Mouse (Mus musculus) right cerebral cortex, postnatal 36 days (tissue): ENCODE measurements around the gene Itpr2.
A peak's percentile ranks its signal among the peaks of the same experiment; 100 is the strongest.

Experiments used
- DNase-seq, 2 experiments: peaks; one replicate each; pipeline ENCODE4 v3.0.0; 2022; ENCODE audit warnings: low spot score in 2 of 2, mixed read lengths in 1 of 2

The Itpr2 gene

GRCm38 (mm10) chr6:146420718-146421117, 81.3 kb downstream of the Itpr2 start:
- no peak for DNase-seq

GRCm38 (mm10) chr6:146416461-146416860, 85.6 kb downstream of the Itpr2 start:
- DNase-seq = no peak

GRCm38 (mm10) chr6:146414094-146414493, 87.9 kb downstream of the Itpr2 start:
- no peak for DNase-seq

GRCm38 (mm10) chr6:146411446-146412070, 90.5 kb downstream of the Itpr2 start:
- DNase-seq = no peak

- no peak for DNase-seq
Measured at GRCm38 (mm10) chr6:146410427-146410810, 91.6 kb downstream of the Itpr2 start.

- DNase-seq = peak; percentile 37 to 45
Measured at GRCm38 (mm10) chr6:146409692-146410426, 92.2 kb downstream of the Itpr2 start.

- no peak for DNase-seq
Measured at GRCm38 (mm10) chr6:146405380-146405779, 96.6 kb downstream of the Itpr2 start.

- DNase-seq = peak; percentile 41 to 63
Measured at GRCm38 (mm10) chr6:146404876-146405275, 97.1 kb downstream of the Itpr2 start.

GRCm38 (mm10) chr6:146404156-146404555, 97.9 kb downstream of the Itpr2 start:
- no peak for DNase-seq

- peak; percentile 26 to 64 for DNase-seq
Measured at GRCm38 (mm10) chr6:146402905-146403642, 98.9 kb downstream of the Itpr2 start.

- DNase-seq = no peak
Measured at GRCm38 (mm10) chr6:146397803-146398202, 104.2 kb downstream of the Itpr2 start.

- DNase-seq = no peak
Measured at GRCm38 (mm10) chr6:146396253-146396652, 105.8 kb downstream of the Itpr2 start.

- DNase-seq = no peak
Measured at GRCm38 (mm10) chr6:146395616-146396015, 106.4 kb downstream of the Itpr2 start.

GRCm38 (mm10) chr6:146392188-146392587, 109.8 kb downstream of the Itpr2 start:
- DNase-seq = no peak

- no peak for DNase-seq
Measured at GRCm38 (mm10) chr6:146390159-146390558, 111.9 kb downstream of the Itpr2 start.

GRCm38 (mm10) chr6:146388010-146388409, 114.0 kb downstream of the Itpr2 start:
- no peak for DNase-seq

- no peak for DNase-seq
Measured at GRCm38 (mm10) chr6:146387039-146387713, 114.8 kb downstream of the Itpr2 start.

GRCm38 (mm10) chr6:146379263-146379662, 122.8 kb downstream of the Itpr2 start:
- DNase-seq = no peak

- DNase-seq = no peak
Measured at GRCm38 (mm10) chr6:146371511-146371910, 130.5 kb downstream of the Itpr2 start.

GRCm38 (mm10) chr6:146366180-146366579, 135.8 kb downstream of the Itpr2 start:
- DNase-seq = no peak

- no peak for DNase-seq
Measured at GRCm38 (mm10) chr6:146357911-146358310, 144.1 kb downstream of the Itpr2 start.

- DNase-seq = no peak
Measured at GRCm38 (mm10) chr6:146352258-146352805, 149.7 kb downstream of the Itpr2 start.
